Mouse (Mus musculus): ENCODE results near the gene Cfap61.

The Cfap61 gene

DNA sequence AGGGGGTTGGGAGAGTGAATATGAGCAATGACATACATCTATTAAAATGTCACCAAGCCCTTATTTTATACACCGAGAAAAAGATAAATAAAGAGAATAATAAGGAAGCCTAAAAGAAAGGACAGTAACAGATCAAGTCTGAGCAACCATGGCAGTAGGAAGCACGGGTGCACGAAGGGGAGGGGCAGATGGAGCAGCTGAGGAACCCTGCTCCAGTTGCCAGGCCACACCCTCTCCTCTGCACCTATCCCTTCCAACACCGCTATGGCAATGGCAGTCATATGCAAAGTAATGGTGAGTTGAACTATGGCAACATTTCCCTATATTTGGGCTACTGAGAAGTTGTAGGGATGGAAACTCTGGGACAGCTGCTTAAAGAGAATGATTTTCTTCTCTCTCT, 132.8 kb downstream of the Cfap61 start:
- H3K27me3 ChIP-seq (ENCODE audit: control insufficient read depth, insufficient read depth, low read length, poor library complexity, severe bottlenecking): no peaks in the 10 kb centered on the region
- H3K36me3 ChIP-seq (ENCODE audit: control insufficient read depth, insufficient read depth, low read length, poor library complexity, severe bottlenecking): no peaks in the 10 kb centered on the region
- DNase-seq (ENCODE audit: low read depth, low spot score): no peak

- no peaks in the 10 kb centered on the region for H3K27me3 ChIP-seq (ENCODE audit: control insufficient read depth, insufficient read depth, low read length, poor library complexity, severe bottlenecking)
- DNase-seq (ENCODE audit: low read depth, low spot score): no peak
- no peaks in the 10 kb centered on the region for H3K36me3 ChIP-seq (ENCODE audit: control insufficient read depth, insufficient read depth, low read length, poor library complexity, severe bottlenecking)
These were observed 138.7 kb downstream of the Cfap61 start for GRCm38 (mm10) chr2:146073300-146073699.

DNA sequence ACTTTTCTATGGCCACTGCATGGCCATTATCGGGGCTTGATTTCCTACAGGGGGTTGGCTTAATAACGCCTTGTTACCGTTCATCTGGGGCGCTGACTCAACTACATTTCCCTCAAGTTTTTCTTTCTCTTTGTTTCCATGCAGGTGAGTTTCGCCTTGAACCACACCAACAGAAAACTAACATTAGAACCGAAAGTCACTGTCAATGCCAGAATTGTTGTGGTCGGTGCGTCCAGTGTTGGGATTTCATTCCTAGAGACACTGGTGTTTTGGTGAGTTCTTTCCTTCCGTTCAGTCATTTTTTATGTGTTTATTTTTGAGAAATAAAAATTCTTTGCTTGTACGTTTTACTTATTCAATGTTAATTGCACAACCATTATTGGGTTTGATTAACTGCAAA, 142.5 kb downstream of the Cfap61 start:
- DNase-seq (ENCODE audit: low read depth, low spot score): no peak
- Histone ChIP-seq H3K27me3 (ENCODE audit: control insufficient read depth, insufficient read depth, low read length, poor library complexity, severe bottlenecking) (no peaks in the 10 kb centered on the region), H3K36me3 (ENCODE audit: control insufficient read depth, insufficient read depth, low read length, poor library complexity, severe bottlenecking) (no peaks in the 10 kb centered on the region)

- H3K36me3 ChIP-seq (ENCODE audit: control insufficient read depth, insufficient read depth, low read length, poor library complexity, severe bottlenecking): no peaks in the 10 kb centered on the region
- DNase-seq (ENCODE audit: low read depth, low spot score): no peak
- H3K27me3 ChIP-seq (ENCODE audit: control insufficient read depth, insufficient read depth, low read length, poor library complexity, severe bottlenecking): no peaks in the 10 kb centered on the region
These were observed 145.7 kb downstream of the Cfap61 start for GRCm38 (mm10) chr2:146080282-146080681.

DNA sequence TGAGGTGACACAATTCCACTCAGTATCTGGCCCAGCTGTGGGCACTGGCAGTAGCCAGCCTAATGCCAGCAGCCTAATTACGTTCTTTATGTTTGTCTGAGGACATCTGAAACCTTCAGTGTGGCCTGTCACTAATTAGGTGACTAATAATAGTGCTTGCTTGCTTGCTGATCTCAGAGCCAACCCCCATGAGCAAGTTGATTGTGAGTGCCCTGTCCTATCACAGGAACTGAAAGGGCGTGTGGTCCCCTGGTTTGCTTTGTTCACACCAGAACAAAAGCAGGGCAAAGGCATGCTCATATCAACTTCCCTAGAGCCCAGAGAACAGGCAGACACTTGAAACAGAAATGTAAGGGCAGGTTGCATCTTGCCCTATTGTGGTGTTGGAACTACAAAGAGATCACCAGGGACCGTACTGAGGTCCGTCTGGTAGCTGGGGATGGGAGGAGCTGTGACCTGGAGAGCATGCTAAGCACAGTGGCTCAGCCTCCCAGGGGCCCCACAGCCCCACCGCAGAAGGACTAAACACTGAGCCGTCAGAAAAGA, 148.8 kb downstream of the Cfap61 start:
- no peaks in the 10 kb centered on the region for H3K36me3 ChIP-seq (ENCODE audit: control insufficient read depth, insufficient read depth, low read length, poor library complexity, severe bottlenecking)
- H3K27me3 ChIP-seq (ENCODE audit: control insufficient read depth, insufficient read depth, low read length, poor library complexity, severe bottlenecking): no peaks in the 10 kb centered on the region
- no peak for DNase-seq (ENCODE audit: low read depth, low spot score)

GRCm38 (mm10) chr2:146087411-146087810, 152.8 kb downstream of the Cfap61 start:
- no peaks in the 10 kb centered on the region for H3K27me3 ChIP-seq (ENCODE audit: control insufficient read depth, insufficient read depth, low read length, poor library complexity, severe bottlenecking)
- H3K36me3 ChIP-seq (ENCODE audit: control insufficient read depth, insufficient read depth, low read length, poor library complexity, severe bottlenecking): no peaks in the 10 kb centered on the region
- no peak for DNase-seq (ENCODE audit: low read depth, low spot score)

DNA sequence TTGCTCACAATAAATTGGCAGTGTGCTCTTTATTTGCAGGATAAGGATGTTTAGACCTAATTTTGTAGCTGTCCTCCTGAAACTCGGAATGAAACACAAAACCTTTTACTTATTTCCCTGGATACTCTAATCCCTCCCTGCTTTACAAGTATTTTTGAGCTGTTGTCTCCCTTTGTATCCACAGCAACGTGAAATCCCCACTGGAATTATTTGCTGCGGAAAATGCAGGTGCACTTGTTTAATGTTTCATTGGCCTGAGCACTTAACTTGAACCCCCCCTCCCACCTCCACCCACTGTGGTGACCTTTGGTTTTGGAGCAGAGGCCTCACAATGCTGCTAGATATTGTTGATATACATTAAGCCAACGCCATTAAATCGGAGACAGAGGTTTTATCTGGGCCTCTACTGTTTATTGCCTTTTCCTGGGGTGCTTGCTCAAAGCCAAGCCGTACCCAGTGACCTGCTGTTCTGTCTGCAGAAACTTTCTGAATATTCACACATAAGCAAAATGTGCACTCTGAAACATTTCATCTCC, 154.6 kb downstream of the Cfap61 start:
- no peak for DNase-seq (ENCODE audit: low read depth, low spot score)
- H3K27me3 ChIP-seq (ENCODE audit: control insufficient read depth, insufficient read depth, low read length, poor library complexity, severe bottlenecking): no peaks in the 10 kb centered on the region
- H3K36me3 ChIP-seq (ENCODE audit: control insufficient read depth, insufficient read depth, low read length, poor library complexity, severe bottlenecking): no peaks in the 10 kb centered on the region

DNA sequence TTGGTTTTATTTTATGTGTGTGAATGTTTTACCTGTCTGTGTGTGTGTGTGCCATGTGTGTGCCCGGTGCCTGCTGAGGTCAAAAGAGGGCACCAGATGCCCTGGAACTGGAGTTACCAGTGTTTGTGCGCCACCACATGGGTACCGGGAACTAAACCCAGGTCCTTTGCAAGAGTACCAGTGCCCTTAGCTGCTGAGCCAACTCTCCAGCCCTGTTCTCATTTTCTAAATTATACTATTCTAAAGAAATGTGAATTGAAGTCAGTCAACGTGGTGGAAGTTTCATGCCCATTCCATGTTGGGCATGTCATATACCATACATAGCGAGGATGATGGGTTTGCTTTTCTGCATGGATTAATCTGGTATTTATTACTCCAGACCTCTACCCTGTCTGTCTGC, 162.9 kb downstream of the Cfap61 start:
- DNase-seq (ENCODE audit: low read depth, low spot score): no peak

GRCm38 (mm10) chr2:146098853-146099717, 164.5 kb downstream of the Cfap61 start:
- Histone ChIP-seq H3K27me3 (ENCODE audit: control insufficient read depth, insufficient read depth, low read length, poor library complexity, severe bottlenecking) (no peaks in the 10 kb centered on the region), H3K36me3 (ENCODE audit: control insufficient read depth, insufficient read depth, low read length, poor library complexity, severe bottlenecking) (no peaks in the 10 kb centered on the region)
- no peak for DNase-seq (ENCODE audit: low read depth, low spot score)

More for the DNA sequence above, 162.9 kb downstream of the Cfap61 start:
- Histone ChIP-seq H3K27me3 (ENCODE audit: control insufficient read depth, insufficient read depth, low read length, poor library complexity, severe bottlenecking) (no peaks in the 10 kb centered on the region), H3K36me3 (ENCODE audit: control insufficient read depth, insufficient read depth, low read length, poor library complexity, severe bottlenecking) (no peaks in the 10 kb centered on the region)

GRCm38 (mm10) chr2:146099838-146100237, 165.3 kb downstream of the Cfap61 start:
- Histone ChIP-seq H3K27me3 (ENCODE audit: control insufficient read depth, insufficient read depth, low read length, poor library complexity, severe bottlenecking) (no peaks in the 10 kb centered on the region), H3K36me3 (ENCODE audit: control insufficient read depth, insufficient read depth, low read length, poor library complexity, severe bottlenecking) (no peaks in the 10 kb centered on the region)
- no peak for DNase-seq (ENCODE audit: low read depth, low spot score)

DNA sequence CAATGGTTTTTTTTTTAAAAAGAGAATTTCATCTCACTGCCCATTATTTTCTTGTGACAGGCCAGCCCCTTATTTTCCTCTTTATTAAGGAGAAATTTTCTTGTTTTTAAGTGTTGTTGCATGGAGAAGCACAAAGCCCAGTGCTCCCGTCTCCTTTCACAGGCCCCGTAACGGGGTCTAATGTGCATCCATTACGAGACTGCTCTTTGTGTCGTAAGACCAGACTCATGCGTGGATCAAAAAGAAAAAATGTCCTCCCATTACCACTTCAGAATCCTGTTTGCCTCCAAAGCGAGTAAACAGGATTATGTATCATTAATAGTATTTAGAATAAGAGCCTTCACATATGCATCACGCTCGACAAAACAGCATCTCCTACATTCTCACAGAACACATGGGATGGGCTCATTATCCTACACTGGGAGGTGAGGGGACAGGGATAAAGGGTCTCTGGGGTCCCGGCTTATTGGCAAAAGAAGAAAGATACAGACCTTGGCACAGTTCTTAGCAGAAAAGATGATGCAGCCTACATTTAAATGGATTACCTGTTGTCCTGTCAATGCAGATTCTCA, 166.0 kb downstream of the Cfap61 start:
- DNase-seq (ENCODE audit: low read depth, low spot score): no peak
- Histone ChIP-seq H3K36me3 (ENCODE audit: control insufficient read depth, insufficient read depth, low read length, poor library complexity, severe bottlenecking) (no peaks in the 10 kb centered on the region), H3K27me3 (ENCODE audit: control insufficient read depth, insufficient read depth, low read length, poor library complexity, severe bottlenecking) (no peaks in the 10 kb centered on the region)

GRCm38 (mm10) chr2:146102600-146102999, 168.0 kb downstream of the Cfap61 start:
- DNase-seq (ENCODE audit: low read depth, low spot score): no peak
- Histone ChIP-seq H3K27me3 (ENCODE audit: control insufficient read depth, insufficient read depth, low read length, poor library complexity, severe bottlenecking) (no peaks in the 10 kb centered on the region), H3K36me3 (ENCODE audit: control insufficient read depth, insufficient read depth, low read length, poor library complexity, severe bottlenecking) (no peaks in the 10 kb centered on the region)

GRCm38 (mm10) chr2:146105341-146105740, 170.8 kb downstream of the Cfap61 start:
- Histone ChIP-seq H3K27me3 (ENCODE audit: control insufficient read depth, insufficient read depth, low read length, poor library complexity, severe bottlenecking) (no peaks in the 10 kb centered on the region), H3K36me3 (ENCODE audit: control insufficient read depth, insufficient read depth, low read length, poor library complexity, severe bottlenecking) (no peaks in the 10 kb centered on the region)
- no peak for DNase-seq (ENCODE audit: low read depth, low spot score)

DNA sequence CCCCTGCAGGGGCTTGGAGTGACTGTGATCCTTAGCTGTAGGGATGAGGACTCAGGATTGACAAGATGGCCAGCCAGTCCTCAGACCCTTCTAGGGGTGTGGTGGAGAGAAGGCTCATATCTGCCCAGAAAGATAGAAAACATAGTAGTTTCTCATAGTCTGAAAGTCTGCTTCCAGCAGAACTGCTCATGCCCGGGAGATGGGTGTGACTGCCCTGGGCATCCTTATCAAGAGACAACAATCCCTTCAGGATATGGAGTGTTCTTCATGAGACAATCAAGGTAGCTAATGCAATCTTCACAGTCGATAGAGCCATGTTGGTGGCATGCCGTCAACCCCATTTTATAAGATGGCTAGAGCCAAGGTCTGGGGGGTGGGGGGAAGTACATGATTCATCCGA, 173.4 kb downstream of the Cfap61 start:
- Histone ChIP-seq H3K36me3 (ENCODE audit: control insufficient read depth, insufficient read depth, low read length, poor library complexity, severe bottlenecking) (no peaks in the 10 kb centered on the region), H3K27me3 (ENCODE audit: control insufficient read depth, insufficient read depth, low read length, poor library complexity, severe bottlenecking) (no peaks in the 10 kb centered on the region)
- no peak for DNase-seq (ENCODE audit: low read depth, low spot score)

- Histone ChIP-seq H3K27me3 (ENCODE audit: control insufficient read depth, insufficient read depth, low read length, poor library complexity, severe bottlenecking) (no peaks in the 10 kb centered on the region), H3K36me3 (ENCODE audit: control insufficient read depth, insufficient read depth, low read length, poor library complexity, severe bottlenecking) (no peaks in the 10 kb centered on the region)
- no peak for DNase-seq (ENCODE audit: low read depth, low spot score)
These were observed 175.3 kb downstream of the Cfap61 start for GRCm38 (mm10) chr2:146109921-146110320.

Data from splenic B cell, adult 2 months (primary cell).